Mouse (Mus musculus) lung, postnatal 36 days (tissue): ENCODE results near the gene Guk1.
"Not testable (repeated sequence)": the region's sequence is repeated elsewhere in the genome, so short reads cannot be mapped to it uniquely, and the experiment has no call there.

ENCODE experiments used
- DNase-seq: peaks from one replicate; pipeline ENCODE4 v3.0.0; 2022; ENCODE audit warnings: mixed read lengths

The Guk1 gene

DNA sequence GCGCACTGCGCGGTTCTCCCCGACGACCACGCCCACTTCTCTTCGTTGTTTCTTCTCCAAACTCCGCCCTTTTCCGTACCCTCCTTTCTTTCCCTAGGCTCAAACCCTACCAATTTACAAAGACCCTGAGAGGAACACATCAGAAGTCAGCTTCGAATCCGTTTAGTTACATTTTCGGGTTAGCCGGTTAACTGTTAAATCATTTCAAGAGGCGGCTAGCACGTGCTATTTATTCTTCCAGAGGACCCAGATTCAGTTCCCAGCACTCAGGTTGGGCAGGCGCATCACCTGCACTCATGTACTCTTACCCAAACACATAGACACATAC, at the start of gene Guk1:
TSS of gene Guk1 (minus strand) at position 154 of the 328 bp plus-strand sequence.
- DNase-seq: no peak

DNA sequence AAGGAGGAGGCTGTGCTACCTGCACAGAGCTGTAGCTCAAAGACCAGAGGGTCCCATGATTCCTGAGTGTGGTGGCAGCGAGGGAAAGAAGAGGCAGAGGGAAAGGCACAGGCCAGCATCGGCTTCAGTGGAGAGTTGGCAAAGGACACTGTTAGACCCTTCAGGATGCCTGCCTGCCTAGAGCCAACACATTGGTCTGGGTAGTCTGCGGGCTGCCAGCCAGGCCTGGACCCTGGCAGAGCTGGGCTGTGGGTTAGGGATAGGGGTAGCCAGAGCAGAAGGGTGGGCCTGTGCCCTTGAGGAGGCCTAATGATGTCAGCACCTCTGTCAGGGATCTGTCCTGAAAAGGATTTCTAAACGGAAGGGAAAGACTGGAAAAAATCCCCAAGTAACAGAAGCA, 47.8 kb upstream of the Guk1 start:
- DNase-seq: no peak

DNA sequence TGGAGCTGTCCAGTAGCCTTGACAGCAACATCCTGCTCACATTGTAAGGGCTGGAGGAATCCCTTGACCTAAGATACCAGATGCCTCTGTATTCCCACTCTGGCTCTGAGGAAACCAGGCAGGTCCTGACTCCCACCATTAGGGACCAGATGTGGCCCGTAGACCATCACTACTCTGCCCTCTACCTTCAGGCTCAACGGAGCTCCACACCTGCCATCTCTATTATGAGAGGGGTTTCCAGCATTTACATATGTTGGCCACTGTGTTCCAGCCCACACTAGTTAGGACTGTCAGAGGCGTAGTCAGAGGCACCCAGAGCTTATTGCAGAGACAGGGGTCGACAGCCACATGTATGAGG, 47.4 kb upstream of the Guk1 start:
- no peak for DNase-seq

DNA sequence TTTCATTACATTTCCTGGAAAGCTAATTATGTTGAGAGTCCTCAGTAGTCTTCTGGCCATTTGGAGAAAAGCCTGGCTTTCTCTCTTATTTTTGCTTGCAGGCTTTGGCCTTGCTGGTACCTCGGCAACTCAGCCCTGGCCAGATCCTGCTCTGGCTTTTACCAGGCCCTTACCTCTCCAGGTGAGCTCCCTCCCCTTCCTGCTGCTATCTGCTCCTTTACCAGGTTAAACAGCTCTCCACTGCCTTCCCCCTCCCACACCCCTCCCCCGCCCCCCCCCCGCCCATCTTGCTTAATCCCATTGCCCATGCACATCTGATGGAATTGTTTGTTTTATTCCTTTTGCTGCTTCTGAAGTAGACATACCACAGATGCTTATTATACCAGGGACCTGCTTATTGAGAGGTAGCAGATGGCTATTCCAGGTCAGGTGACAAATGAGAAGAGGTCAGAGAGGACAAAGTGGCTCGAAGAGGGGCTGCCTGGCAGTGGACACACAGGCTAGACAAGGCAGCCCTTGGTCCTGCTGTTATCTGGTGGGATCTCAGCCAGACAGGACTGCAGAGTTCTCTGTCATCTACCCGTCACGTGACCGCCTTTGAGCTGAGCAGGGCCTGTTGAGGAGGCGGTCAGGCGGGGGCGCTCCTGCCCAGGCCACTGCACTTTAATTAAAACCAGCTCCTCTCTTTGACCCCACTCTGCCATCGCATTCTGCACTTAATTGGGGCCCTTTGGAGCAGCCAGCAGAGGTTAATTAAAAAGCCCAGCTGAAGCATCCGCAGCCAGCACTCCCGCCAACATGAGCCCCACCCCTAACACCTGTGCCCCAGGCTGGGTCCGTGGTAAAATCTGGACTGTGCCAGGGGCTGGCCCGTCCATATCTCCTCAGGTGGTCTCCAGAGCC, 46.8 kb upstream of the Guk1 start:
- DNase-seq: peak; percentile 95

DNA sequence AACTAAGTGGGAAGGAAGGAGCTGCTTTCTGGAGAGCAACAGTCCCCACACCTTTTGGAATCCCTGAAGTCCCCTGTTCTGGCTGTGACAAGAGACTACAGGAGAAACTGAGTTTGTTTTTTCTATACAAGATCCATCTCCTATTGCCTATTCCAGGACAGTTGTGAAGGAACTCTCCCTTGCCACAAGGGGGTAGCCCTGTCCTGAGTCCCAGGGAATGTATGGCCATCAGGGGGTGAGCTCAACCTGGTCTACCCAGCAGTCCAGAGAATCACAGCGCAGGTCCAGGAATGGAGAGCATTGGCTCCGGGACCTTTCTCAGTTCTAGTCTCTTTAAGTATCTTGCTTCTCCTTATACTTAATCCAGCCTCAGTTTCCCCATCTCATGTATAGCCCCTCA, 40.8 kb upstream of the Guk1 start:
- DNase-seq: no peak

DNA sequence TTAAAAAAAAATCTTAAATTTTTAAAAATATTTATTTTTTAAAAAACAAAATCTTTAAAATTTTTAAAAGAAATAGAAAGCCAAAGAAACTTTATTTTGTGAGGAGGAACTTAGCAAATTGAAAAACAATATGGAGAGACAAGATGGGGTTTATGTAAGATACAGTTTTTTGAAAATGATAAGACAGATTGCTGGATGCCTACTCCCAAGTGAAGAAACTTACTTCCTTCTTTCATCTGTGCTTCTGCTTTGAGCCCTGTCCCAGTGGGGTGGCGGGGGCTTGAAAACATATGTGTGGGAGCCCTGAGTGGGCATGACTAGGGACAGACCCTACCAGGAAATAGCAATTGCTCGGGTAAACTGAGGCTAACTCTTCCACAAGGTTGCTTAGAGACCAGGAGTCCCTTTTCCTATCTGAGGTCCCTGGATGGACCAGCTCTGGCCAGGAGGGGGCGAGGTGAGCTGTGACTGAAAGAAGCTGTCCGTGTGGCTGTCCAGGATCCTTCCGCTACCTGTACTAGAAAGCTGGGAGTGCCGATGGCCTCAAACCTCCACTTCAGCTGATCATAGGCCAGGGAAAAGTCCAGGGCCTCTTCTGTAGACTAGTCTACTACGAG, 38.2 kb upstream of the Guk1 start:
- DNase-seq: peak; percentile 90

DNA sequence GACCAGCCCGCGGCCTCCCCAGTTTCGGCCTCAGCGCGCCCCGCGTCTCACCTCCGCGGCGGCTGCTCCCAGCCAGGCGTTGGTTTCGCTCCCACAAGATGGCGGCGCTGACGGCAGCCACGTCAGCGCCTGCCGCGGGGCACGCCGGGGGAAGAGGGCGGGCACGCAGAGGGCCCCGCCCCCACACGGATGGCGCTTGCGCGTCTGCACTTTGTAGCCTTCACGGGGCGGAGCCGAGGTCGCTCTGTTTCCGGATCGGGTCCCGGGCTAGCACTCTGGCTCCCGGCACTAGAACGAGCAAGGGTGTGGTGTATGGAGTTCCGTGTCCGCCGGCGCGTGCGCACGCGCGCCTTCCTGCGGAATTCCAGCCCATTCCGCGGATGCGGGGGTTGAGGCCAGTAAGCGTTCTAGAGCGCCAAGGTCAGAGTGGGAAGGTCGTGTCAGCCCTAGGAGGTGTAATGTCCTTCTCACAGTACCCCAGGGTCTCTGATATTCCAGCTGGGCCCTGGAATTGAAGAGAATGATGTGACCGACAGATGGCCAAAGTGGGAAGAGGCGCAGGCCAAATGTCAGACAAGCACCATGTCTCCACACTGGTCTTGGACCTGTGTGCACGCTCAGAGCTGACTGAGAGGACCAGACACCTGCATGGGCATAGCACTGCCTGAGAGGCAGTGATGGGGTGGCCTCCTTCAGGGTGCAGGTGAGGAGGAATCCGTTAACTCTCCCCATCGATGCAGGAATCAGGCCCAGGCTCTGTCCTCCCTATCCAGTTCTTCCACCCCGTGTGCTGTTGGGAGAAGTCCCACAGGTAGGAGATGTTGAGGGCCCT, 36.3 kb upstream of the Guk1 start, which contains the start of gene Arf1:
TSS of gene Arf1 (minus strand) at position 149 of the 832 bp plus-strand sequence.
- peak; percentile 97 for DNase-seq

DNA sequence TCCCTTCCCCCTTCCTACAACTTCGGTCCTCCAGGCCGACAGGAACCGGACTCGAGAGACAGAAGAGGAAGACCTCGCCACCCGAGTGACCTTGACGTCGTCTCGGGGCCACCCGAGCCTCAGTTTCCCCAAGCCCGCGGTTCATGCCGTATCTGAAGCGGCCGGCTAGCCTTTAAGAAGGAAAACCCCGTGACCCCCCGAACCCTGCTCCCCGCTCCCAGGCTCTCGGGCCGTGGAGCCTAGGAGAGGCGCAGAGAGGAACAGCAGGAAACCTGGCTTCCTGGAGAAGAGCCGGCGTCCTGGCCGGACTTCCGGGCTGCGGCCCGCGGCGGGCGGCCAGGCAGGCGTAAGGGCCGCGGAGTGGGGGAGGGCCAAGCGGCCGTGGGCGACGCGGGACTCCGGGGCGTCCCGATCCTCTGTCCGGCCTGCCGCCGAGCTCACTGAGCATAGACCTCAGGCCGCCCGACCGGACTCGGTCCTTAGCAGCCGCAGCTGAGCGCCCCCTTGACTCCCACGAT, 35.7 kb upstream of the Guk1 start:
- peak; percentile 67 for DNase-seq

DNA sequence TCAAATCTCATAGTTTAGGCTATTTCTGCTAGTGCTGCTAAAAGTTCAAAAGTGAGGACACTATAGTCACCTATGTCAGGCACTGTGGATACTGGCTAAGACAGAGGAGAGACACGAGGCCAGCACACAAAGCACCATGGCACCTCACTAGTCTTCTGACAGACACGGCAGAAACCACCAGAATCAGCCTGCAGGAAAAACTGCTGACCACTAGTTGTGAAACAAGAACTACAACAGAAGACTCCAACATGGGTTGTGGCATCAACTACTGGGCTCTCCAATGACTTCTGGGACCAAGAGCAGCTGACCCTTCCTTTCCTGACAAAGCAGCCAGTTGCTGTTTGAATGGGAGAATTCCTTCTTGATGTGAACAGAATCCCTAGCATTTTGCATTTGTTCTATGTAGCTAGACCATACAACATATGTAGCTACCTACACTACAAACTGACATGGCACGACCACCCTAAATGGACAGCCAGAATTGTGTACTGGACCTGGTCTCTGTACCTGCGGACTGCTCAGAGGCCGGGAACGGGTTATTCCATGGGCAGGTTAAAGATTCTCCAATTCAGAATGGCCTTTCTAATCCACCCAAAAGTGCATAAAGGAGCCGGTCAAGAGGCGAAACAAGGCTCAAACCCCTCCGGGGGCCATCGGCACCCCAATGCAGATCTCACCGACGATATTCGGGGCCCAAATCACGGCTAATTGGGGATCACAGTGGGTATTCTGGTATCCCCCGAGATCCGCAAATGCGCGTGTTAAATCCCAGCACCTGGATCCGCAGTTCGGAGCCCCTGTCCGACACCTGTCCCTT, 35.0 kb upstream of the Guk1 start:
- DNase-seq: peak; percentile 60

DNA sequence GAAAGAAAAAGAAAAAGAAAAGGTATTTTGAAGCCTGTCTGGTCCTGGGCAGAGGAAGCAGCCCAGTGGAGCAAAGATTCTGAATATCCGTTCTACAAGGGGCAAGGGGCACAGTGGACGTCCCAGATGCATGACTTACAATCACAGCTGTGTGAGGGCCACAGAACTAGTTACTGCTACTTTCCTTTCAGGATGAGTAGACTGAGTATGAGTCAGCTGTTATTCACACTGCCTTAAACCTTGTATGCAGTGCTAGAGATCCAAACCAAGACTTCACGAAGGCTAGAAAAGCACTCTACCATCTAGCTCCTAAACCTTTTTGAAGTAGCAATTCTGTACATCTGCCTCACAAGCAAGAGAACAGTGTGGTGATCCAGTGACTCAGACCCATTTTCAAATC, 34.2 kb upstream of the Guk1 start:
- no peak for DNase-seq

DNA sequence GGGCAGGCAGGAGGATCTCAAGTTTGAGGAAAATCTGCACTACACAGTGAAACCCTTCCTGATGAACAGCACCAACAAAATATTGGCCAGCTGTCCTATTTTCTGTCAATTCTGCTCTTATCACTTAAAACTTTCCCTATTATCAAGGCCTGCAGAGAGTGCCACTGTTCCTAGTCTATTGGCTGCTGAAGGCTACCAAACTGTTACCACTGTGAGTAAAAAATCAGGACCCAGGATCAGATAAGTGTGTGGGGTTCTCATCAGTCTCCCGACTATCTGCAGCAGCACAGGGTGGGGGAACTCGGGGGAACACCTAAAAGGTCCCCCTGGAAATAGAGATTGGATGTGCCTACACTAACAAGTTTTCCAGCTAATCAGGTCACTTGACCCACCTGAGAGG, 33.2 kb upstream of the Guk1 start:
- DNase-seq: no peak

DNA sequence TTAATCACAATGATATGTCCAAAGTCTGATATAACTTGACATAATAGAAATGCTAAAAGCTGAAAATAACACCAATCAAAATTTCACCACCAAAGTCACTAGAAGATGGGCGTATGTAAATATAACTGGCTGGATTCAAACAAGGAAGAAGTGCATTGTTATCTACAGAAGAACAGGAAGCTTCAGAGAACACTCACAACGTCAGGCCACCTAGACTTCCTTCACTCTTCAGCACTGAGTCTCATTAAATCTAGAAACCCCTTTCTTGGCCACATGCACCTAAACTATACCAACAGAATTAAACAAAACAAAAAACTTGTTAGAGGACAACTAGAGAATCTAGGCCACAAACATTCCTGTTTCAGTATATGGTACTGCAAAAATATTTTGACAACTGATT, 32.5 kb upstream of the Guk1 start:
- no peak for DNase-seq

DNA sequence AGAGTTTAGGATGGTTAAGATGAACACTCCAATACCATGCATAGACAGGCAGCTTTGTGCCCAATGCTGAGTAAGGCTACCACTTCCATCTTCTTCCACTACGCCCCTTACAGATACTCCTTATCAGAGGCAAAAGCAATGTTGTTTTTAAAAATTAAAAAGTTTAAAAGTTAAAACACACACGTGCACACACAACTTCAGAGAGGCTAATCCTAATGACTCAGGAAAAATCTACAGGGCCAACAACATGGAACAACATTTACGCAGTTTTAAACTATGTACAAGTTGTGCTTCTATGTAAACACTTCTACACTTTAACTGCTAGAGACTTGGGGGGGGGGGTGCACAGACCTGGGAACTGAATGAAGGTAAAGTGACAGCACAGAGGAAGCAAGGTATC, 32.0 kb upstream of the Guk1 start:
- DNase-seq: no peak

DNA sequence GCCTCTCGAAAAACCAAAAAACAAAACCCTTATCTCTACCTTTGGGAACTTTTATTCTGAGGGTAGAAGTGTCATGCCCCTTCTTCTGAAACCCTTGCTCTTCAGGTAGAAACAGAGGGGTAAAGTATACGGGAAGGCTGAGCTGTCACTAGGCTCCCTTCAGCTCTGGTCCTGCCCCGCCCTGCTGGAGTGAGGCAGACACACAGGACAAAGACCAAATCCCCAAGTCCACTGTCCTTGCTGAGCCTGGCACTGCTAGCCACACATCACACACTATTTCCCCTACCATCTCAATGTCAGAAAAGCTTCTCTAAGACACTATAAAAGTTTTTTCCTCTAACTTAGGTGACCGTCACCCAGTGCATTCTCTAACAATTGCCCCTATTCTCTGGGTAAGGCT, 30.3 kb upstream of the Guk1 start:
- no peak for DNase-seq

DNA sequence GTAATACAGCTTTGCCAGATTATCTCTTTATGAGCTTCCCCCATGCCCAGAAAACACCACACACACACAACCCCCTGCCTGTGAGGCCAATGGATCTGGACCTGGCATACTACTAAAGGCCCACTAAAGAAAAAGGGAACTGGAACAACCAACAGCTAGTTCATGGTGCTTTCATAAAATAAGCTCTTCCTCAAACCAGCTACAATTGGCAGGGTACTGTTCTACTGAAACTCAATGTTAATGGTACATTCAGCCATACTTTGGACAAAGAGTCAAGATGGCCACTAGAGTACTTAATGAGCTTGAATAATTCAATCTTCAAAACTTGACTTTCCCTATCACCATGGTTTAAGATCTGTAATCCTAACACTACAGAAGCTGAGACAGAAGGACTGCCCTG, 29.6 kb upstream of the Guk1 start:
- DNase-seq: no peak

DNA sequence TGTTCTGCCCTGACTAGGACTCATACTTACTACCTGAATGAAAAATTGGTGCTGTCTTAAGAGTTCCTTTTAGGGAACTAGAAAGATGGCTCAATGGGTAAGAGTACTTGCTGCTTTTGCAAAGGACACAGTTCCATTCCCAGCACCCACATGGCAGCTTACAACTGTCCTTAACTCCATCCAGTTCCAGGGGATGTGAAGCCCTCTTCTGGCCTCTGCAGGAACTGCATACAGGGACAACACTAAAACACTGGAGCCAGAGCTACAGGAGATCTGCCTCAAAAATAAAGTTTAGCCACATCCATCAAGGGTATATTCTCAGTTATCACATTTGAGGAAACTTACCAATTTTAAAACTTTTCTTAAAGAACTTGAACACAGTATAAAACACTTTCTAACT, 27.1 kb upstream of the Guk1 start:
- peak; percentile 64 for DNase-seq

DNA sequence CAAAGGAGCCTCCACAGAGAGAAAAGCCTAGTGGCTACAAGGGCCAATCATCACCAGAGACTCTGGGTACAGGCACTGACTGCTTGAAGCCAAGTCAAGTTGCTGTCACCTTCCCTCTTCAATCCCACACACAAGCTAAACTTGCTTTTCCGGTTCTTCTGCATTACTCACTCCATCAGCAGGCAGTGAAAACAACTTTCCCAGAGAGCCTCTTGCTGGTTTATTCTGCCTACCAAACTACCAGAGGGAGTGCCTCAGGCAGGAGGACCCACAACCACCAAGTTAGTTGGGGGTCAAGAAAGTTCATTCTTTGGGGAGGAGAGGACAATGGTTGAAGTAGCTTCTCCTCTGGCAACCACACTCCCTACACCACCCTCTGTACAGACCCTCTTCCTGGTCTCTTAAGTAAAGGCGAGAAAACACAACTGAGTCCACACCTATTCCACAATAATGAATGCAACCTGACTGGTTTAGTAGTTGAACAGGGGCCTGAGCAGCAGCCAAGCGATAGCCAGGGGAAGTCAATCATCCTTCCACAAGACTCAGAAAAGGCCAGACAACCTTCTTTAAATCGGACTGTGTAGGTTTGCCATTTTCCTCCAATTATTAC, 26.5 kb upstream of the Guk1 start:
- DNase-seq: peak; percentile 87

DNA sequence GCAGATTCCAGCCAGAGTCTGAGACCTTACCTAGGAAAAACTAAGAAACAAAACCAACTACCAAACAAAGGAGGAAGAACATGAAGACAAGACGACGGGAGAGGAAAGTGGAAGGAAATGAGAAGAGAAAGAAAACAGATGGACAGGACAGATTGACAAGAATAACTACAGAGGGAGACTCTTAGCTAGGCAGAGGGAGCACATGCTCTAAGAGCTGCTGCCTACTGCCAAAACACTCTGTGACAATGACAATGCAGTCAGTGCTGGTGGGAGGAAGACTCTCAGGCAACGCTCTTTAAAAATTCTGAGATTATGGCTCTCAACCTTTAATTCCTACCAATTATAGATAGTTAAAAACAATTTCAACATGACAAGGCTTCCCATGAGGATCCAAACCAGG, 24.9 kb upstream of the Guk1 start:
- no peak for DNase-seq

DNA sequence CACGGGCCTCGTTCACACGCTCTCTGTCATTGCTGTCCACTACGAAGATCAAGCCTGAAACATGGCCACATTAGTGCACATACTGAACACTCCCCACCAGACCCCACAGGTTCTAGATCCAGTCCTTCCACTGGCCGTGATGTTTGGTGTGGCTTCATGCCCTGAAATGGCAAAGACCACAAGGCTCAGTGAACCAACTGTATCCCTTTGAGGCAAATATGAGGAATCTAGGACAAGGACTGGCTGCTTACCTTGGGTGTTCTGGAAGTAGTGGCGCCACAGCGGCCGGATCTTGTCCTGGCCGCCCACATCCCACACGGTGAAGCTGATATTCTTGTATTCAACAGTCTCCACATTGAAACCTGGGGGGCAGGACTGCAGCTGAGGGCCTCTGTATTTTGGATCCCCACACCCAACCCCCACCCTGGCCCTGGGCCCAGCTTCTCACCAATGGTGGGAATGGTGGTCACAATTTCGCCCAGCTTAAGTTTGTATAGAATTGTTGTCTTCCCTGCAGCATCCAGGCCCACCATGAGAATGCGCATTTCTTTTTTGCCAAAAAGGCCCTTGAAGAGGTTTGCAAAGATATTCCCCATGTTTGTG, 21.0 kb upstream of the Guk1 start:
- DNase-seq: no peak

DNA sequence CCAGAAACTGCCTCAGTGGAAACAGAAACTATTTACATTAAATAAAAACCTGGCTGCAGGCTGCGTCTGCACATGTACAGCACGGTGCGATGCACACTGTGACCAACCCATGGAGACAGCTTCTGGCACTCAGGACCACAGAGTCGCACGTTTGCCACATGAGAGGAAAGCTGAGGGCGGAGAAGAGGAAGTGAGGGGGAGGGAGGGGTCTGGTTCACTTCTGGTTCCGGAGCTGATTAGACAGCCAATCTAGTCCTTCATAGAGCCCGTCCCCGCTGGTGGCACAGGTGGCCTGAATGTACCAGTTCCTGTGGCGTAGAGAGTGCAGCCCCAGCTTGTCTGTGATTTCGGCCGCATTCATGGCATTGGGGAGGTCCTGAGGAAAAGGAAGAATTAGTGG, 20.3 kb upstream of the Guk1 start:
- DNase-seq: peak; percentile 57

DNA sequence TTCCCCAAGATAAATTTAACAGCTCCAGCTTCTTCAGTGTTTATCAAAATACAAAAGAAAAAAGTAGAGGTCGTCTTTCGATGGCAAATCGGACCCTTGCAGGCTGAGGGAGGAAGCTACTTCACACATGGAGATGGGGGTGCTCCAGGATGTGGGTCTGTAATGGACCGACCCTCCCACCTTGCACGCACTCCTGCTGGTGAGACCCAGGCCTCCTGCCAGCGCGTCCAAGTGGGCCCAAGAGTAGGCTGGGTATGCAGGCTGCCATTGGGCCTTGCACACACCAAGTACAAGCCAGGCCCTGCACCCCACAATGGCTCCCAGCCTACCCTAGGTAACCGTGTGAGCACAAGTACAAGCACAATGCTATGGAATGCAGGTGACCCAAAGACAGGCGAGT, 19.5 kb upstream of the Guk1 start:
- DNase-seq: not testable (repeated sequence)

DNA sequence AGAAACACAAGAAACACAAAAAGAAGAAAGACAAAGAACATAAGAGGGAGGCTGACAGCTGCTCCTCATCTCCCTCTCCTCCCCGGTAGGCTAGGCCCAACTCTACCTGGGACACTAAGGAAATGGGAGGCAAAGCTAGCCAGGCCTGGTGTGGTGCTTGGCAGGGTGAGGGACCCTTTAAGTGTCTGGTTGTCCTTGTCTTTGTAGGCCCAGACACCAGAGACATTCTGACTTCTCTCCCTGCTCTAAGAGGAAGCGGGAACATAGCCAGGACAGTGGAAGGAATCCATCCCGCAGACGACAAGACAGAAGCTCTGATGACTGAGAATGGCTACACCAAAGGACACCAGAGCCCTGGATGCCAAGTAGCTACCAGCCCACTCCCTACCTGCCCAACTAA, 18.0 kb upstream of the Guk1 start:
- DNase-seq: no peak
